Mouse (Mus musculus) neural tube, embryonic 12.5 days (tissue): ENCODE measurements at regions not wholly inside any gene's neighbourhood (a gene's known extent, or its start where the extent isn't known, plus 50 kb on each side); places are given as distances from the start of the nearest gene placed in this dataset.

ENCODE experiments used
- ATAC-seq: fragments of 200-750 bp; cut with Nextera tagmentation; 2 replicates; pipeline ENCODE4 v1.8.0; 2017; ENCODE audit warnings: low read depth, mild to moderate bottlenecking, moderate TSS enrichment, moderate library complexity; ENCODE audit not compliant: low FRiP score
- H3K27ac ChIP-seq: fragments of 300-500 bp; sonication (generic); 2 replicates; pipeline ENCODE4 v1.5.1; 2016
- H3K27me3 ChIP-seq: fragments of 300-500 bp; sonication (generic); replicated peaks from 2 replicates; pipeline ENCODE4 v1.6.1; 2016; ENCODE audit warnings: mild to moderate bottlenecking
- H3K36me3 ChIP-seq: fragments of 300-500 bp; sonication (generic); 2 replicates; pipeline ENCODE4 v1.6.1; 2016; ENCODE audit warnings: mild to moderate bottlenecking
- H3K4me1 ChIP-seq: fragments of 300-500 bp; sonication (generic); 2 replicates; pipeline ENCODE4 v1.6.1; 2016
- H3K4me2 ChIP-seq: fragments of 300-500 bp; sonication (generic); replicated peaks from 2 replicates; pipeline ENCODE4 v1.6.1; 2016; ENCODE audit warnings: mild to moderate bottlenecking
- H3K4me3 ChIP-seq: fragments of 300-500 bp; sonication (generic); 2 replicates; pipeline ENCODE4 v1.5.1; 2016
- H3K9ac ChIP-seq: fragments of 300-500 bp; sonication (generic); 2 replicates; pipeline ENCODE4 v1.6.1; 2016; ENCODE audit warnings: mild to moderate bottlenecking
- H3K9me3 ChIP-seq: fragments of 300-500 bp; sonication (generic); 2 replicates; pipeline ENCODE4 v1.6.1; 2016; ENCODE audit warnings: mild to moderate bottlenecking
- WGBS: fragments of 180-500 bp; shearing (Covaris S2); methylation state at CpG from one replicate; pipeline ENCODE4 v1.1.7; 2016; 5-methylcytosine and 5-hydroxymethylcytosine counted together

- Histone ChIP-seq H3K9me3 (no peaks in the 10 kb centered on the region), H3K36me3 (no peaks in the 10 kb centered on the region), H3K4me1 (no peaks in the 10 kb centered on the region), H3K27me3 (no peaks in the 10 kb centered on the region), H3K9ac (no peak overlapping the region), H3K4me3 (no peak overlapping the region), H3K27ac (no peak overlapping the region), H3K4me2 (no peak overlapping the region)
- no peak for ATAC-seq
- 68% methylated on average over 5 of the region's 5 CpGs for WGBS
Observed at GRCm38 (mm10) chr7:72715401-72715800, 409.0 kb upstream of the Mctp2 start.

- Histone ChIP-seq H3K36me3 (no peaks in the 10 kb centered on the region), H3K27me3 (no peaks in the 10 kb centered on the region), H3K4me1 (no peaks in the 10 kb centered on the region), H3K9me3 (no peaks in the 10 kb centered on the region), H3K4me2 (no peak overlapping the region), H3K4me3 (no peak overlapping the region), H3K27ac (no peak overlapping the region), H3K9ac (no peak overlapping the region)
- no peak for ATAC-seq
- 67% methylated on average over 1 of the region's 1 CpGs for WGBS
Observed at GRCm38 (mm10) chr7:72716051-72716450, 409.6 kb upstream of the Mctp2 start.

GRCm38 (mm10) chr7:72726214-72726854 lies 419.9 kb upstream of the Mctp2 start:
- H3K27me3 ChIP-seq, result no peaks in the 10 kb centered on the region
- no peak overlapping the region for H3K9ac ChIP-seq
- no peak overlapping the region for H3K4me3 ChIP-seq
- H3K4me2 ChIP-seq, result no peak overlapping the region
- H3K9me3 ChIP-seq, result no peaks in the 10 kb centered on the region
- no peak for ATAC-seq
- H3K4me1 ChIP-seq, result no peaks in the 10 kb centered on the region
- WGBS, result 75% methylated on average over 9 of the region's 9 CpGs
- no peaks in the 10 kb centered on the region for H3K36me3 ChIP-seq
- H3K27ac ChIP-seq, result no peak overlapping the region

DNA sequence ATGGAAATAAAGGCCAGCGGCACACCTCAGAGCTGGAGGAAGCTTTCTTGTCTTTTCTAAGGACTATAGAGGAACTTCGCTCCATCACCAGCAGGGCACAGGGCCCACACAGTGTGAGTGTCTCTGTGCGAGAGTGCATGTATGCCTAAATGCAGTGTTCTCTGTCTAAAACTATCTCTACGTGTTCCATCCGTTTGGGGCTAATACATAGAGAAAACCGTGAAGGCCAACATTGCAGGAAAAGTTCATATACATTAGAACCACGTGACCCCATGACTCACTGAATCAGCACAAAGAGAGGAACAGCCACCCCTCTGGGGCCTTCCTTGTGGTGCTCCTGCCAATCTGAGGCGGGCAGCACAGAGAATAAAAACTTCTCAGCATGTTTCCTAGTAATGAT lies 431.4 kb upstream of the Mctp2 start:
- 41% methylated on average over 8 of the region's 8 CpGs for WGBS
- no peak overlapping the region for H3K27ac ChIP-seq
- no peak overlapping the region for H3K9ac ChIP-seq
- H3K4me3 ChIP-seq, result no peak overlapping the region
- peak; percentile 53; the same call in 1 of the 2 replicates for ATAC-seq
- no peak overlapping the region for H3K4me2 ChIP-seq
- H3K27me3 ChIP-seq, result no peaks in the 10 kb centered on the region
- H3K4me1 ChIP-seq, result peaks cover 15% of the 10 kb centered on the region
- H3K9me3 ChIP-seq, result no peaks in the 10 kb centered on the region
- H3K36me3 ChIP-seq, result no peaks in the 10 kb centered on the region

DNA sequence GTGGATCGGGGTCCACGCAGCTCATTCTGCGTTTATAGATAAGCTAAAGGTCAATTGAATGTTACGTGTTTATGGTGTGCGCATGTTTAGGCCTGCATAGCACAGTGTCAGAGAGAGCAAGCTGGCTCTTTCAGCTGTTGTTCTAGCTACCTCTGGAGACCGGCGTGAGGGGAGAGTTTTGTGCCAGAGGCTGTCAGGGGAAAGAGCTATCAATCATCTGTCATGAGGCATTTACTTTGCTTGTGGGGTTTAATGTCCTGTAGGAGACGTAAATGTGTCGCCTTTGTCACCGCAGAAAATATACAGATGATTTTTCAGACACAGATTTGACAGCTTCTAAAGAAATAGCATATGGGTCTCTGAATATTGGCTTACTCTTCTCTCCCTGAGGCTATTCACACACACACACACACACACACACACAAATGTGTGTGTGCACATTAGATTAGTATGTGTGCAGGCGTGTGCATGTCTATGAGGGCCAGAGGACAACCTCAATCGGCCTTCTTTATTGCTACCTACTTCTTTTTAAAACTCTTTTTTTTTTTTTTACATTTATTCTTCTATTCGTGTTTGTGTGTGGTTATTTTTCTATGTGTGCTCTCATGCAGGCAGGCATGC lies 432.0 kb upstream of the Mctp2 start:
- Histone ChIP-seq H3K9ac (no peak overlapping the region), H3K4me1 (peaks cover 15% of the 10 kb centered on the region), H3K4me2 (no peak overlapping the region), H3K4me3 (no peak overlapping the region), H3K27me3 (no peaks in the 10 kb centered on the region), H3K9me3 (no peaks in the 10 kb centered on the region), H3K27ac (no peak overlapping the region), H3K36me3 (no peaks in the 10 kb centered on the region)
- WGBS, result 24% methylated on average over 13 of the region's 13 CpGs
- peak; percentile 87 for ATAC-seq

- Histone ChIP-seq H3K36me3 (no peaks in the 10 kb centered on the region), H3K27ac (no peak overlapping the region), H3K9ac (no peak overlapping the region), H3K4me3 (no peak overlapping the region), H3K4me1 (peaks cover 15% of the 10 kb centered on the region), H3K9me3 (no peaks in the 10 kb centered on the region), H3K27me3 (no peaks in the 10 kb centered on the region), H3K4me2 (no peak overlapping the region)
- no peak for ATAC-seq
- whole genome bisulfite sequencing, result 78% methylated on average over 2 of the region's 2 CpGs
Observed at GRCm38 (mm10) chr7:72742376-72742775, 436.0 kb upstream of the Mctp2 start.

GRCm38 (mm10) chr7:72751501-72751917 lies 445.1 kb upstream of the Mctp2 start:
- Histone ChIP-seq H3K4me3 (no peak overlapping the region), H3K4me1 (peaks cover 16% of the 10 kb centered on the region), H3K36me3 (no peaks in the 10 kb centered on the region), H3K4me2 (no peak overlapping the region; the same call in 1 of the 2 replicates), H3K9ac (no peak overlapping the region), H3K27me3 (no peaks in the 10 kb centered on the region), H3K9me3 (no peaks in the 10 kb centered on the region), H3K27ac (no peak overlapping the region)
- peak; percentile 68 for ATAC-seq
- WGBS, result 20% methylated on average over 10 of the region's 10 CpGs

GRCm38 (mm10) chr7:72753053-72753559 lies 446.7 kb upstream of the Mctp2 start:
- H3K36me3 ChIP-seq, result no peaks in the 10 kb centered on the region
- H3K27me3 ChIP-seq, result no peaks in the 10 kb centered on the region
- peaks cover 16% of the 10 kb centered on the region for H3K4me1 ChIP-seq
- no peak overlapping the region for H3K4me2 ChIP-seq
- 75% methylated on average over 3 of the region's 3 CpGs for WGBS
- no peak overlapping the region for H3K27ac ChIP-seq
- H3K9ac ChIP-seq, result no peak overlapping the region
- ATAC-seq, result no peak
- no peaks in the 10 kb centered on the region for H3K9me3 ChIP-seq
- no peak overlapping the region for H3K4me3 ChIP-seq

DNA sequence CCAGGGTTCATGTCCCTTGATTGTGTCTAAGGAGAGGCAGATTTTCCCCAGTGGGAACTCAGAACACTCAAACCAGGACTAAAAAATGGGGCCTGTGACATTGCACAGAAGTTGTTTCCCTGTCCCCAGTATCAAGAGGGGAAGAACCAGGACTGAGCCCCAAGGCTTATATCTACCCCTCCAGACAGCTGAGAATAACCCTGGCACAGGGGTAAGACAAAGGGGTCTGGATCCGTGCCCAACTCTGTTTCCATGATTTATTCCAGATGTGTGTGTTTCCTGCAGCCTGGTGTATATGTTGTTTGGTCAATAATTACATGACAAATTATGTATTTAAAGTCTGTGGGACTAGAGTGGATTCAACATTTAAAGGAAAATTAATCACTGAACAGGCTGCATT lies 456.3 kb upstream of the Mctp2 start:
- H3K4me1 ChIP-seq, result no peaks in the 10 kb centered on the region
- no peak for ATAC-seq
- 40% methylated on average over 1 of the region's 1 CpGs for WGBS
- no peak overlapping the region for H3K9ac ChIP-seq
- no peaks in the 10 kb centered on the region for H3K9me3 ChIP-seq
- no peak overlapping the region for H3K4me3 ChIP-seq
- H3K27me3 ChIP-seq, result no peaks in the 10 kb centered on the region
- H3K27ac ChIP-seq, result no peak overlapping the region
- no peaks in the 10 kb centered on the region for H3K36me3 ChIP-seq
- no peak overlapping the region for H3K4me2 ChIP-seq

DNA sequence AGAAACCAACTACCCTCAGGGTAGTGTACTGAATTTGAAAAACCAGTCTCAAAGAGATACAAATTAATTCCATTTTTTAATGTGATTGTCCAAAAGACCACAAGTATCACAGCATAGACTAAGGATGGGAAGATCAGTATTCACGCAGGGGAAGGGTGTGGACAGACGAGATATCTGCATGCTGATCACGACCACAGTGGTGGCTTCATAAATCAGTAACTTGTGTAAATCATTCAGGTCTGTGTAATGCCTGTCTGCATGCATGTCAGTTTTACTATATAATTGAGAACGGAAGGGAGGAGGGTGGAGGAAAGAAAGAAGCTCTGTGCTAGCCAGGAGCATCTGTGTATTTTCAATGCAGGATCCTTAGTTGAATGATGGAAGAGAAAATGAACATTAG lies 462.3 kb upstream of the Mctp2 start:
- 28% methylated on average over 4 of the region's 4 CpGs for WGBS
- Histone ChIP-seq H3K27ac (no peak overlapping the region), H3K36me3 (no peaks in the 10 kb centered on the region), H3K4me2 (no peak overlapping the region), H3K4me1 (0 out of 2 replicates have a peak, but pooled peaks cover under 1% of the 10 kb centered on the region), H3K4me3 (no peak overlapping the region), H3K9ac (no peak overlapping the region), H3K27me3 (no peaks in the 10 kb centered on the region), H3K9me3 (no peaks in the 10 kb centered on the region)
- 0 out of 2 replicates have a peak, but pooled peaks have one; percentile 37 for ATAC-seq

GRCm38 (mm10) chr7:72774031-72774770 lies 467.8 kb upstream of the Mctp2 start:
- 0 out of 2 replicates have a peak overlapping the region, but pooled peaks have one; percentile 12 for H3K4me2 ChIP-seq
- H3K27me3 ChIP-seq, result no peaks in the 10 kb centered on the region
- WGBS, result 16% methylated on average over 3 of the region's 3 CpGs
- peaks cover 14% of the 10 kb centered on the region for H3K4me1 ChIP-seq
- H3K9ac ChIP-seq, result no peak overlapping the region
- peak overlapping the region; percentile 20; the same call in 1 of the 2 replicates for H3K27ac ChIP-seq
- no peaks in the 10 kb centered on the region for H3K9me3 ChIP-seq
- peak; percentile 97 for ATAC-seq
- H3K36me3 ChIP-seq, result no peaks in the 10 kb centered on the region
- no peak overlapping the region for H3K4me3 ChIP-seq

DNA sequence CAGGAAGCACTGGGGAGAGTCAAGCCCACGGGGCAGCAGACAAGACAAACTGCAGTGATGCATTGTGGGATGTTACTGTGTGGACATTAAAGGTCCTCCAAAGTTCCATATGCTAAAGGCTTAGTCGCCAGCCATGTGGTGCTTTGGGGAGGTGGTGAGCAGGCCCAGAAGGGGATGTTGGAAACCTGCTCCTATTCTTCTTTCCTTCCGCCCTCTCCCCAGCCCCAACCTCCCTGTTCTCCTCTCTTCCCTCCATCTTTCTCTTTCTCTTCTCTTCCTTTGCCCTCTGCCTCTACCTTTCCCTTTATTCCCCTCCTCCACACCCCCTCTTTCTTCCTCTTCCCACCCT lies 468.3 kb upstream of the Mctp2 start:
- ATAC-seq, result no peak
- Histone ChIP-seq H3K36me3 (no peaks in the 10 kb centered on the region), H3K9me3 (no peaks in the 10 kb centered on the region), H3K27ac (0 out of 2 replicates have a peak overlapping the region, but pooled peaks have one; percentile 20), H3K4me2 (0 out of 2 replicates have a peak overlapping the region, but pooled peaks have one; percentile 12), H3K9ac (no peak overlapping the region), H3K4me1 (peaks cover 14% of the 10 kb centered on the region), H3K27me3 (no peaks in the 10 kb centered on the region), H3K4me3 (no peak overlapping the region)
- WGBS, result 23% methylated on average over 3 of the region's 3 CpGs
